ENCODE assay signal across 25 mouse cellular contexts in the genomic region with DNA sequence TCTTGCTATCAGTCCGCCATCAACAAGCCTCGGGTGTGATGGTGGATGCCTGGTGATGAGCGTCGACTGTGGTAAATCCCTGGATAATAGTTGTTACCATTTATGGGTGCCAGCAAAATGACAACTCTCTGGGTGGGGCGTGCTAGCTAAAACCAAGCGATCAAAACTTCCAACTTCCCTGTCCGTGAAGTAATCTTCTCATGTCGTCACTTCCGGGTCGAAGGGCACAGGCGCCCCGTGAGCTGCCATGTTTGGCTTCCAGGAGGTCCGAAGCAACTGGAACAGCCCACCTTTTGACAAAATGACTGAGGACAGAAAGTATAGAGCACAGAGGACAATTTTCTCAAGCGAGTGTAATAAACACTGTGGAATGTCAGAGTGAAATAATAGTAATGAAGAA.
"Had no signal": no experiment of that assay in that cellular context is flagged by ENCODE, and none has a peak within 500 bp of the region (broad histone marks: within the 10 kb centered on the region; RNA-seq: fewer than 3 reads in every experiment).

No protein-coding gene starts in this region.

- H3K4me3 ChIP-seq: heart, adult 2 months; heart, embryonic 13.5 days; heart, embryonic 15.5 days; kidney, embryonic 15.5 days; limb, embryonic 10.5 days; limb, embryonic 12.5 days; liver, embryonic 13.5 days had no signal

- H3K4me1 ChIP-seq: liver, embryonic 13.5 days had no signal

- ATAC-seq: intestine, embryonic 16.5 days had no signal

- H3K36me3 ChIP-seq: heart, embryonic 13.5 days; heart, embryonic 15.5 days; kidney, embryonic 15.5 days; limb, embryonic 10.5 days; limb, embryonic 12.5 days; liver, embryonic 13.5 days had no signal

- H3K9me3 ChIP-seq: heart, embryonic 15.5 days; kidney, embryonic 15.5 days; limb, embryonic 10.5 days had no signal

- H3K27me3 ChIP-seq: heart, embryonic 13.5 days; heart, embryonic 15.5 days; kidney, embryonic 15.5 days; limb, embryonic 12.5 days; liver, embryonic 13.5 days had no signal

- H3K4me2 ChIP-seq: heart, embryonic 11.5 days; heart, embryonic 13.5 days; heart, embryonic 15.5 days; kidney, embryonic 15.5 days; limb, embryonic 12.5 days; liver, embryonic 11.5 days; liver, embryonic 13.5 days had no signal

- DNase-seq: forebrain, postnatal 0 days; gastrocnemius, postnatal 14 days; gastrocnemius, postnatal 36 days; heart, adult 11 months; heart, adult 2 months; heart, postnatal 14 days; heart, postnatal 36 days; kidney, adult 11 months; kidney, adult 2 months; kidney, adult 9 months; kidney, postnatal 14 days; kidney, postnatal 36 days; layer of hippocampus, adult 9-11 months; layer of hippocampus, postnatal 36 days; liver; liver, embryonic 13.5 days had no signal

- H3K27ac ChIP-seq: heart, adult 2 months; heart, embryonic 13.5 days; heart, embryonic 15.5 days; kidney, postnatal 0 days; liver, embryonic 13.5 days had no signal

- H3K9ac ChIP-seq: forebrain, postnatal 0 days; heart, embryonic 13.5 days; heart, embryonic 15.5 days; limb, embryonic 12.5 days; liver, embryonic 13.5 days had no signal
